Comparison of ENCODE assay signal across 23 mouse cellular contexts in the genomic region with DNA sequence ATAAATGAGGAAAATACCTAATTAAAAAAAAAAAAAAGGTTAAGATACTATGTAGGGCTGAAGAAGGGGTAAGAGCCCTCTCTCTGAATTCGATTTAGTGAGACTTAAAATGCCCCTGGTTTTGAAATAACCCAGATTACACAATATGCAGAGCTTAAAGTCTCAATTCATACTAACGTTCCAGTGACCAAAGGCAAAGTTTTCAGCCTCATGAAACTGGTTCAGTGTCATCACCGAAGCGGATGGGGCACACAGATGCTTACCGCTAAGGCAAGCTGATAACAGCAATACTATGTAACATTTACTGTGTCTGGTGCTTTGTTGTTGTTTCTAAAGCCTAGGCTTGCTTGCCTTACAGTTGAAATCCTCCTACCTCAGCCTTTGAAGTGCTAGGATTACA. TPM values are rescaled to one million over a fixed set of nuclear protein-coding genes. Genes with fewer than 3 reads are reported as not detected.
"Had no signal": no experiment of that assay in that cellular context is flagged by ENCODE, and none has a peak within 500 bp of the region (broad histone marks: within the 10 kb centered on the region; RNA-seq: fewer than 3 reads in every experiment).

No protein-coding gene starts in this region.

- ATAC-seq: lung, postnatal 0 days; midbrain, embryonic 16.5 days had no signal

- H3K9me3 ChIP-seq: lung, embryonic 15.5 days; midbrain, embryonic 10.5 days; midbrain, embryonic 12.5 days; neural tube, embryonic 13.5 days; neural tube, embryonic 15.5 days; stomach, embryonic 15.5 days had no signal

- H3K4me1 ChIP-seq: stomach, embryonic 15.5 days had no signal

- H3K4me3 ChIP-seq: lung, embryonic 15.5 days; midbrain, embryonic 10.5 days; midbrain, embryonic 12.5 days; myocyte; neural tube, embryonic 13.5 days; neural tube, embryonic 15.5 days; stomach, embryonic 15.5 days had no signal

- DNase-seq: lung, adult 2 months; lung, postnatal 14 days; lung, postnatal 36 days; midbrain, embryonic 14.5 days; retina, postnatal 1 day; right cerebral cortex, adult 18-20 months; right cerebral cortex, postnatal 25 days; right cerebral cortex, postnatal 4 days; thymus, adult 18-20 months; thymus, postnatal 14 days; thymus, postnatal 36 days had no signal

- H3K27ac ChIP-seq: liver, embryonic 14.5 days; lung, embryonic 15.5 days; macrophage; midbrain, embryonic 10.5 days; midbrain, embryonic 12.5 days; neural tube, embryonic 13.5 days; neural tube, embryonic 15.5 days; stomach, embryonic 15.5 days; stomach, postnatal 0 days had no signal

- H3K27me3 ChIP-seq: lung, embryonic 15.5 days; midbrain, embryonic 12.5 days; neural tube, embryonic 13.5 days; neural tube, embryonic 15.5 days; stomach, embryonic 15.5 days had no signal

- H3K9ac ChIP-seq: liver, embryonic 14.5 days; lung, embryonic 15.5 days; midbrain, embryonic 12.5 days; neural tube, embryonic 13.5 days; neural tube, embryonic 15.5 days; stomach, embryonic 15.5 days had no signal

- H3K36me3 ChIP-seq: neural tube, embryonic 15.5 days had no signal

- H3K4me2 ChIP-seq: lung, embryonic 15.5 days; midbrain, embryonic 12.5 days; neural tube, embryonic 13.5 days; neural tube, embryonic 15.5 days; stomach, embryonic 15.5 days had no signal

RNA-seq across cellular contexts. Expression of gene Hmgcs2, which starts 42.0 kb away (rescaled TPM):
- polyA plus RNA-seq: macrophage, myocyte had no signal
